Mouse (Mus musculus) forebrain, embryonic 13.5 days (tissue): ENCODE measurements at regions not wholly inside any gene's neighbourhood (a gene's known extent, or its start where the extent isn't known, plus 50 kb on each side); places are given as distances from the start of the nearest gene placed in this dataset.
A peak's percentile ranks its signal among the peaks of the same experiment; 100 is the strongest.

ENCODE experiments used
- ATAC-seq: fragments of 200-750 bp; cut with Nextera tagmentation; 2 replicates; pipeline ENCODE4 v1.8.0; 2017
- H3K27ac ChIP-seq: fragments of 300-500 bp; sonication (generic); 2 replicates; pipeline ENCODE4 v1.5.1; 2015; ENCODE audit warnings: inconsistent platforms, mild to moderate bottlenecking, moderate library complexity
- H3K27me3 ChIP-seq: fragments of 300-500 bp; sonication (generic); 2 replicates; pipeline ENCODE4 v1.6.1; 2015; ENCODE audit warnings: mild to moderate bottlenecking, inconsistent platforms
- H3K36me3 ChIP-seq: fragments of 300-500 bp; sonication (generic); 2 replicates; pipeline ENCODE4 v1.6.1; 2015; ENCODE audit warnings: mild to moderate bottlenecking, inconsistent platforms; ENCODE audit not compliant: poor library complexity, severe bottlenecking
- H3K4me1 ChIP-seq: fragments of 300-500 bp; sonication (generic); 2 replicates; pipeline ENCODE4 v1.6.1; 2015; ENCODE audit warnings: inconsistent platforms
- H3K4me2 ChIP-seq: fragments of 300-500 bp; sonication (generic); 2 replicates; pipeline ENCODE4 v1.6.1; 2015; ENCODE audit warnings: inconsistent platforms, mild to moderate bottlenecking, moderate library complexity
- H3K4me3 ChIP-seq: fragments of 300-500 bp; sonication (generic); 2 replicates; pipeline ENCODE4 v1.5.1; 2015; ENCODE audit warnings: mild to moderate bottlenecking, inconsistent platforms
- H3K9ac ChIP-seq: fragments of 300-500 bp; sonication (generic); 2 replicates; pipeline ENCODE4 v1.6.1; 2015; ENCODE audit warnings: mild to moderate bottlenecking, inconsistent platforms
- H3K9me3 ChIP-seq: fragments of 300-500 bp; sonication (generic); replicated peaks from 2 replicates; pipeline ENCODE4 v1.6.1; 2016; ENCODE audit warnings: inconsistent platforms
- WGBS: fragments of 180-500 bp; shearing (Covaris S2); methylation state at CpG from one replicate; pipeline ENCODE4 v1.1.7; 2015; 5-methylcytosine and 5-hydroxymethylcytosine counted together

GRCm38 (mm10) chr1:105114835-105115234 lies 241.7 kb downstream of the Rnf152 start:
- Histone ChIP-seq H3K27me3 (no peaks in the 10 kb centered on the region), H3K36me3 (no peaks in the 10 kb centered on the region), H3K4me2 (no peak overlapping the region), H3K4me3 (no peak overlapping the region), H3K4me1 (peaks cover 11% of the 10 kb centered on the region), H3K9me3 (no peaks in the 10 kb centered on the region), H3K27ac (no peak overlapping the region), H3K9ac (no peak overlapping the region)
- 92% methylated on average over 3 of the region's 3 CpGs for WGBS
- ATAC-seq = no peak

- peaks cover 11% of the 10 kb centered on the region for H3K4me1 ChIP-seq
- H3K27me3 ChIP-seq = no peaks in the 10 kb centered on the region
- WGBS = 80% methylated on average over 1 of the region's 1 CpGs
- H3K9ac ChIP-seq = no peak overlapping the region
- no peak overlapping the region for H3K27ac ChIP-seq
- H3K4me2 ChIP-seq = no peak overlapping the region
- no peak overlapping the region for H3K4me3 ChIP-seq
- ATAC-seq = no peak
- H3K36me3 ChIP-seq = no peaks in the 10 kb centered on the region
- no peaks in the 10 kb centered on the region for H3K9me3 ChIP-seq
Measured at GRCm38 (mm10) chr1:105112762-105113525, 243.6 kb downstream of the Rnf152 start.

- H3K9ac ChIP-seq = 0 out of 2 replicates have a peak overlapping the region, but pooled peaks have one; percentile 12
- peaks cover 11% of the 10 kb centered on the region for H3K4me1 ChIP-seq
- H3K36me3 ChIP-seq = no peaks in the 10 kb centered on the region
- no peak overlapping the region for H3K4me2 ChIP-seq
- 21% methylated on average over 4 of the region's 4 CpGs for WGBS
- H3K9me3 ChIP-seq = no peaks in the 10 kb centered on the region
- H3K4me3 ChIP-seq = no peak overlapping the region
- no peaks in the 10 kb centered on the region for H3K27me3 ChIP-seq
- 0 out of 2 replicates have a peak overlapping the region, but pooled peaks have one; percentile 59 for H3K27ac ChIP-seq
- peak; percentile 75; the same call in 1 of the 2 replicates for ATAC-seq
Measured at GRCm38 (mm10) chr1:105111236-105111635, 245.3 kb downstream of the Rnf152 start.

GRCm38 (mm10) chr1:105110581-105111210 lies 245.8 kb downstream of the Rnf152 start:
- Histone ChIP-seq H3K9ac (no peak overlapping the region), H3K27ac (no peak overlapping the region), H3K9me3 (no peaks in the 10 kb centered on the region), H3K36me3 (no peaks in the 10 kb centered on the region), H3K4me3 (no peak overlapping the region), H3K27me3 (no peaks in the 10 kb centered on the region), H3K4me2 (no peak overlapping the region), H3K4me1 (peaks cover 11% of the 10 kb centered on the region)
- ATAC-seq = no peak
- 88% methylated on average over 1 of the region's 1 CpGs for WGBS

GRCm38 (mm10) chr1:105107836-105108235 lies 248.7 kb downstream of the Rnf152 start:
- Histone ChIP-seq H3K4me2 (no peak overlapping the region), H3K27me3 (no peaks in the 10 kb centered on the region), H3K9ac (no peak overlapping the region), H3K4me1 (peaks cover 11% of the 10 kb centered on the region), H3K27ac (no peak overlapping the region), H3K9me3 (no peaks in the 10 kb centered on the region), H3K36me3 (no peaks in the 10 kb centered on the region), H3K4me3 (no peak overlapping the region)
- ATAC-seq = no peak
- 83% methylated on average over 4 of the region's 4 CpGs for WGBS

- ATAC-seq = no peak
- Histone ChIP-seq H3K36me3 (no peaks in the 10 kb centered on the region), H3K27me3 (no peaks in the 10 kb centered on the region), H3K9me3 (no peaks in the 10 kb centered on the region), H3K9ac (no peak overlapping the region), H3K4me3 (no peak overlapping the region), H3K4me2 (no peak overlapping the region), H3K4me1 (peaks cover 11% of the 10 kb centered on the region), H3K27ac (no peak overlapping the region)
- 93% methylated on average over 1 of the region's 1 CpGs for WGBS
Measured at GRCm38 (mm10) chr1:105107257-105107656, 249.3 kb downstream of the Rnf152 start.

GRCm38 (mm10) chr1:105105211-105105610 lies 251.3 kb downstream of the Rnf152 start:
- H3K27ac ChIP-seq = no peak overlapping the region

GRCm38 (mm10) chr1:105095091-105095490 lies 261.4 kb downstream of the Rnf152 start:
- Histone ChIP-seq H3K4me3 (no peak overlapping the region), H3K36me3 (no peaks in the 10 kb centered on the region), H3K27me3 (no peaks in the 10 kb centered on the region), H3K4me2 (no peak overlapping the region), H3K9me3 (no peaks in the 10 kb centered on the region), H3K27ac (no peak overlapping the region), H3K4me1 (no peaks in the 10 kb centered on the region), H3K9ac (no peak overlapping the region)
- 63% methylated on average over 2 of the region's 2 CpGs for WGBS
- ATAC-seq = no peak

More at GRCm38 (mm10) chr1:105105211-105105610, 251.3 kb downstream of the Rnf152 start:
- Histone ChIP-seq H3K9me3 (no peaks in the 10 kb centered on the region), H3K4me1 (no peaks in the 10 kb centered on the region), H3K36me3 (no peaks in the 10 kb centered on the region), H3K9ac (no peak overlapping the region), H3K4me3 (no peak overlapping the region), H3K4me2 (no peak overlapping the region), H3K27me3 (no peaks in the 10 kb centered on the region)
- no peak for ATAC-seq

GRCm38 (mm10) chr1:105094500-105094899 lies 262.0 kb downstream of the Rnf152 start:
- H3K36me3 ChIP-seq = no peaks in the 10 kb centered on the region
- H3K9me3 ChIP-seq = no peaks in the 10 kb centered on the region
- ATAC-seq = no peak
- 79% methylated on average over 3 of the region's 3 CpGs for WGBS
- no peak overlapping the region for H3K9ac ChIP-seq
- no peaks in the 10 kb centered on the region for H3K27me3 ChIP-seq
- H3K4me3 ChIP-seq = no peak overlapping the region
- no peak overlapping the region for H3K4me2 ChIP-seq
- no peak overlapping the region for H3K27ac ChIP-seq
- H3K4me1 ChIP-seq = no peaks in the 10 kb centered on the region

GRCm38 (mm10) chr1:105093875-105094274 lies 262.6 kb downstream of the Rnf152 start:
- ATAC-seq = no peak
- Histone ChIP-seq H3K27ac (no peak overlapping the region), H3K4me2 (no peak overlapping the region), H3K27me3 (no peaks in the 10 kb centered on the region), H3K4me1 (no peaks in the 10 kb centered on the region), H3K9ac (no peak overlapping the region), H3K9me3 (no peaks in the 10 kb centered on the region), H3K4me3 (no peak overlapping the region), H3K36me3 (no peaks in the 10 kb centered on the region)
- 92% methylated on average over 3 of the region's 3 CpGs for WGBS

- Histone ChIP-seq H3K36me3 (no peaks in the 10 kb centered on the region), H3K4me2 (no peak overlapping the region), H3K4me3 (no peak overlapping the region), H3K27me3 (no peaks in the 10 kb centered on the region), H3K27ac (no peak overlapping the region), H3K4me1 (no peaks in the 10 kb centered on the region), H3K9ac (no peak overlapping the region), H3K9me3 (no peaks in the 10 kb centered on the region)
- no peak for ATAC-seq
- 68% methylated on average over 1 of the region's 1 CpGs for WGBS
Measured at GRCm38 (mm10) chr1:105093012-105093411, 263.5 kb downstream of the Rnf152 start.

- Histone ChIP-seq H3K36me3 (no peaks in the 10 kb centered on the region), H3K4me2 (no peak overlapping the region), H3K9me3 (no peaks in the 10 kb centered on the region), H3K27ac (no peak overlapping the region), H3K4me3 (no peak overlapping the region), H3K9ac (no peak overlapping the region), H3K27me3 (no peaks in the 10 kb centered on the region), H3K4me1 (no peaks in the 10 kb centered on the region)
- WGBS = 17% methylated on average over 6 of the region's 6 CpGs
- ATAC-seq = peak; percentile 64
Measured at GRCm38 (mm10) chr1:105092309-105092904, 264.1 kb downstream of the Rnf152 start.
